Mouse (Mus musculus): ENCODE data around the gene Hist1h2bb. TPM values are rescaled to one million over a fixed set of nuclear protein-coding genes. Genes with fewer than 3 reads are reported as not detected.
"Not testable (repeated sequence)": the region's sequence is repeated elsewhere in the genome, so short reads cannot be mapped to it uniquely, and the experiment has no call there.

Hist1h2bb gene
- 2.3 and 2.4 TPM in 2 replicates for polyA plus RNA-seq (2016; fragmentation: Nextera tagmentation; extraction: Ambion mirVana)

GRCm38 (mm10) chr13:23746201-23747080 lies at the start of gene Hist1h2bb:
Hist1h2bb (plus strand) TSS chr13:23746734.
- DNase-seq (ENCODE audit: low spot score), result peak; percentile 79

GRCm38 (mm10) chr13:23697491-23698299 lies 48.8 kb upstream of the Hist1h2bb start:
- WGBS, result 1% methylated on average over 22 of the region's 32 CpGs
- Histone ChIP-seq H3K27me3 (ENCODE audit: low read depth, poor library complexity, severe bottlenecking) (no peaks in the 10 kb centered on the region), H3K9me3 (replicated peaks) (no peaks in the 10 kb centered on the region), H3K27ac (replicated peaks) (peak overlapping the region; percentile 88), H3K4me3 (peak overlapping the region; percentile 60), H3K4me1 (peaks cover 30% of the 10 kb centered on the region), H3K36me3 (no peaks in the 10 kb centered on the region)
- DNase-seq (ENCODE audit: low spot score), result peak; percentile 63

More at GRCm38 (mm10) chr13:23746201-23747080, at the start of gene Hist1h2bb:
- Histone ChIP-seq H3K4me1 (peaks cover 36% of the 10 kb centered on the region), H3K27ac (replicated peaks) (peak within 1 kb of the TSS; percentile 97), H3K4me3 (peak within 1 kb of the TSS; percentile 59)
- H3K36me3 ChIP-seq; H3K27me3 ChIP-seq (ENCODE audit: low read depth, poor library complexity, severe bottlenecking); H3K9me3 ChIP-seq (replicated peaks): not testable (repeated sequence)
- under 1% methylated on average over 44 of the region's 58 CpGs for WGBS

GRCm38 (mm10) chr13:23698300-23698693 lies 48.2 kb upstream of the Hist1h2bb start, which contains the start of gene Hist1h4c:
Hist1h4c (minus strand) TSS chr13:23698454.
- Histone ChIP-seq H3K9me3 (replicated peaks) (no peaks in the 10 kb centered on the region), H3K27me3 (ENCODE audit: low read depth, poor library complexity, severe bottlenecking) (no peaks in the 10 kb centered on the region), H3K4me1 (peaks cover 30% of the 10 kb centered on the region), H3K36me3 (no peaks in the 10 kb centered on the region), H3K4me3 (peak within 1 kb of the TSS; percentile 60), H3K27ac (replicated peaks) (peak within 1 kb of the TSS; percentile 88)
- DNase-seq (ENCODE audit: low spot score), result peak; percentile 97
- WGBS, result 0% methylated on average over 20 of the region's 22 CpGs

GRCm38 (mm10) chr13:23698996-23699395 lies 47.5 kb upstream of the Hist1h2bb start:
- Histone ChIP-seq H3K27ac (replicated peaks) (peak overlapping the region; percentile 88), H3K27me3 (ENCODE audit: low read depth, poor library complexity, severe bottlenecking) (no peaks in the 10 kb centered on the region), H3K4me1 (peaks cover 30% of the 10 kb centered on the region), H3K4me3 (peak overlapping the region; percentile 60; the same call in 1 of the 2 replicates), H3K36me3 (no peaks in the 10 kb centered on the region), H3K9me3 (replicated peaks) (no peaks in the 10 kb centered on the region)
- 59% methylated on average over 6 of the region's 6 CpGs for WGBS
- no peak for DNase-seq (ENCODE audit: low spot score)

GRCm38 (mm10) chr13:23699767-23700166 lies 46.8 kb upstream of the Hist1h2bb start:
- Histone ChIP-seq H3K36me3 (no peaks in the 10 kb centered on the region), H3K9me3 (replicated peaks) (no peaks in the 10 kb centered on the region), H3K4me3 (no peak overlapping the region), H3K27me3 (ENCODE audit: low read depth, poor library complexity, severe bottlenecking) (no peaks in the 10 kb centered on the region), H3K27ac (replicated peaks) (peak overlapping the region; percentile 88; the same call in 1 of the 2 replicates), H3K4me1 (peaks cover 30% of the 10 kb centered on the region)
- WGBS, result 70% methylated on average over 3 of the region's 3 CpGs
- no peak for DNase-seq (ENCODE audit: low spot score)

- peak overlapping the region; percentile 35 for H3K27ac ChIP-seq (replicated peaks)
- no peaks in the 10 kb centered on the region for H3K36me3 ChIP-seq
- H3K9me3 ChIP-seq (replicated peaks), result no peaks in the 10 kb centered on the region
- no peak overlapping the region for H3K4me3 ChIP-seq
- DNase-seq (ENCODE audit: low spot score), result peak; percentile 75
- H3K27me3 ChIP-seq (ENCODE audit: low read depth, poor library complexity, severe bottlenecking), result no peaks in the 10 kb centered on the region
- 33% methylated on average over 8 of the region's 8 CpGs for WGBS
- peaks cover 24% of the 10 kb centered on the region for H3K4me1 ChIP-seq
These were observed 45.6 kb upstream of the Hist1h2bb start for GRCm38 (mm10) chr13:23700786-23701520.

GRCm38 (mm10) chr13:23702220-23702619 lies 44.3 kb upstream of the Hist1h2bb start:
- DNase-seq (ENCODE audit: low spot score), result no peak
- peaks cover 21% of the 10 kb centered on the region for H3K4me1 ChIP-seq
- no peaks in the 10 kb centered on the region for H3K36me3 ChIP-seq
- H3K9me3 ChIP-seq (replicated peaks), result no peaks in the 10 kb centered on the region
- no peak overlapping the region for H3K4me3 ChIP-seq
- H3K27ac ChIP-seq (replicated peaks), result no peak overlapping the region
- no peaks in the 10 kb centered on the region for H3K27me3 ChIP-seq (ENCODE audit: low read depth, poor library complexity, severe bottlenecking)
- 85% methylated on average over 4 of the region's 4 CpGs for WGBS

- H3K27ac ChIP-seq (replicated peaks); H3K27me3 ChIP-seq (ENCODE audit: low read depth, poor library complexity, severe bottlenecking); DNase-seq (ENCODE audit: low spot score); H3K4me3 ChIP-seq; H3K9me3 ChIP-seq (replicated peaks); H3K36me3 ChIP-seq: not testable (repeated sequence)
- 87% methylated on average over 2 of the region's 2 CpGs for WGBS
- peaks cover 16% of the 10 kb centered on the region for H3K4me1 ChIP-seq
These were observed 43.7 kb upstream of the Hist1h2bb start for GRCm38 (mm10) chr13:23702801-23703200.

GRCm38 (mm10) chr13:23705751-23706356 lies 40.7 kb upstream of the Hist1h2bb start:
- no peaks in the 10 kb centered on the region for H3K36me3 ChIP-seq
- 95% methylated on average over 7 of the region's 7 CpGs for WGBS
- H3K9me3 ChIP-seq (replicated peaks), result no peaks in the 10 kb centered on the region
- H3K4me1 ChIP-seq, result peaks cover 22% of the 10 kb centered on the region
- peak; percentile 8 for DNase-seq (ENCODE audit: low spot score)
- H3K27ac ChIP-seq (replicated peaks), result no peak overlapping the region
- H3K27me3 ChIP-seq (ENCODE audit: low read depth, poor library complexity, severe bottlenecking), result peaks cover 15% of the 10 kb centered on the region
- H3K4me3 ChIP-seq, result no peak overlapping the region

GRCm38 (mm10) chr13:23706771-23707170 lies 39.8 kb upstream of the Hist1h2bb start:
- peak; percentile 4 for DNase-seq (ENCODE audit: low spot score)
- H3K27me3 ChIP-seq (ENCODE audit: low read depth, poor library complexity, severe bottlenecking), result peaks cover 23% of the 10 kb centered on the region
- 92% methylated on average over 12 of the region's 12 CpGs for WGBS
- no peaks in the 10 kb centered on the region for H3K9me3 ChIP-seq (replicated peaks)
- H3K4me3 ChIP-seq, result no peak overlapping the region
- no peaks in the 10 kb centered on the region for H3K36me3 ChIP-seq
- peaks cover 18% of the 10 kb centered on the region for H3K4me1 ChIP-seq
- H3K27ac ChIP-seq (replicated peaks), result no peak overlapping the region

- DNase-seq (ENCODE audit: low spot score), result peak; percentile 8
- no peaks in the 10 kb centered on the region for H3K36me3 ChIP-seq
- WGBS, result 85% methylated on average over 4 of the region's 4 CpGs
These were observed 38.5 kb upstream of the Hist1h2bb start for GRCm38 (mm10) chr13:23708041-23708440.

GRCm38 (mm10) chr13:23708654-23709053 lies 37.9 kb upstream of the Hist1h2bb start:
- Histone ChIP-seq H3K9me3 (replicated peaks) (no peaks in the 10 kb centered on the region), H3K4me1 (peaks cover 18% of the 10 kb centered on the region), H3K27me3 (ENCODE audit: low read depth, poor library complexity, severe bottlenecking) (peaks cover 23% of the 10 kb centered on the region), H3K4me3 (no peak overlapping the region), H3K36me3 (no peaks in the 10 kb centered on the region), H3K27ac (replicated peaks) (no peak overlapping the region)
- 84% methylated on average over 4 of the region's 4 CpGs for WGBS
- no peak for DNase-seq (ENCODE audit: low spot score)

More at GRCm38 (mm10) chr13:23708041-23708440, 38.5 kb upstream of the Hist1h2bb start:
- H3K27ac ChIP-seq (replicated peaks), result no peak overlapping the region
- H3K9me3 ChIP-seq (replicated peaks), result no peaks in the 10 kb centered on the region
- peaks cover 23% of the 10 kb centered on the region for H3K27me3 ChIP-seq (ENCODE audit: low read depth, poor library complexity, severe bottlenecking)
- H3K4me1 ChIP-seq, result peaks cover 18% of the 10 kb centered on the region
- H3K4me3 ChIP-seq, result no peak overlapping the region
